Mouse (Mus musculus): Measurements from ENCODE around the gene Rps21.
"Not testable (repeated sequence)": the region's sequence is repeated elsewhere in the genome, so short reads cannot be mapped to it uniquely, and the experiment has no call there.

Gene Rps21

DNA sequence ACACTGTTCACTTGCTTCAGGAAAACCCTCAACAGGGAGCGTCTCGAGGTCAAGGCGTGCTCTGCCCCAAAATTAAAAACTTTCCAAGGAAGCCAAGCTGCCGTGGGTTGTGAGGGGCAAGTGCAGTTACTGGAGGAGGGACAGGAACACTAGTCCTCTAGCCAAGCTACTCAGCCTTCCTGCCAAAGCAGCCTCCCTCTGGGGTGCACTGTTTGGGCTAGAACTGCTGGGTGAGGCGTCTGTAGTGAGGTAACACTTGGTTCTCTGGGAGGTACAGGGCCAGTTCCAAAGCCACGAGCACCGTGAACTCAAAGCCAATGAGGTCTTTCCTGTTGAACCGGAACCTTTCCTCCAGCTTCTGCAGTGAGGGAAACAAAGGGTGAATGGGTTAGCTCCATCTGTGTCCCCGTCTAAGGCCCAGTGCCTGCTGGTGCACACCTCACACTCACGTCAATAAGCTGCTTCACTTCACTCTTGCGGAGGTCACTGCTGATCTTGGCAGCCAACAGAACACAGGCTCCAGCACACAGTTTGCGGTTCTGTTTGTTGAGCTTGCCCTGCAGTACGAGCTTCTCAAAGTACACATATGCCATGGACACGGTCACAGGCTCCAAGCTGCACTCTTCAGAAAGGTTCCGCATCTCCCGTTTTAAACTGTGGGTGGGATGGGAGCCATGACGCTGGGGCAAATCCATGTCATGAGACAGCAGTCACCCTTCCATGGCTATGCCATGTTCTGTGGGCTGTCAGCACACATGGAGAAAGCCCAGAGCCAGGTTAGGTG, 2.8 kb downstream of the Rps21 start:
- not testable (repeated sequence) for DNase-seq

DNA sequence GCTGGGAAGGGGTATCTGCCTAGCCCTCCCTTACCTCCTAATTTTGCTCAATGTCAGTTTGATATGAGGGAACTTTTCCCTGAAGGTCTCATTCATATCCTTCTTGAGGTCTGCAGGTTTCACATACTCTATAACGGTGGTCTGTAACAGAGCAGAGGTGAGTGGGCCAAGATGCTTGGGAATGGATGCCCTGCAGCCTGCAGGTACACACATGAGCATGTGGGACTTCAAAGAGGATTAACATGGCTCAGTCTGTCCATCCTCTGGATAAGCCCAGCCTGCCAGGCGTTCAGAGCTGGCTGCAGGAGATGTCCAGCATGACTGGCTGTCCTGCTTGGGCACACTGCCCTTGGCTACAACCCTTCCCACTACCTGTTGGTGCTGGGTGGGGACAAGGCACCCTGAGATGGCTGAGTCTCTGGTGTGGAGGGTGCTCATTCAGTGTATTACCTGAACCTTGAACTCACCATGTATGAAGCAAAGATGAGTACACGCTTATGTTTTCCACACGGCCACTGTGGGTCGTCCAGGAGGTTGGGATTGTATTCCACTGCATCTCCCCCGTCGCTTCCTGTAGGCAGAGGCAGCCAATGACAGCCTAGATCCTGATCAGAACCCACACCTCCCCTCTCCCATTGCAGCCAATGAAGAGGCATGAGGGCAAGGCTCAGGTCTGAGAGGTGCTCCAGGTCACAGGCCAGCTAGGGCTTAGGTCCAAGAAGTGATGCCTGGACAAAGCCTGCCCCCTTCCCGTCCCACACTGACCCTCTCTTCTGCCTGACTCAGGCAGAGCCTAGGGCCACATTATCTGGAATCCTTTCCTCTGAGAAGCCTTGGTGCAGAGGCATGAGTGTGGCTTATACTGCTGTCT, 3.7 kb downstream of the Rps21 start:
- no peak for DNase-seq

DNA sequence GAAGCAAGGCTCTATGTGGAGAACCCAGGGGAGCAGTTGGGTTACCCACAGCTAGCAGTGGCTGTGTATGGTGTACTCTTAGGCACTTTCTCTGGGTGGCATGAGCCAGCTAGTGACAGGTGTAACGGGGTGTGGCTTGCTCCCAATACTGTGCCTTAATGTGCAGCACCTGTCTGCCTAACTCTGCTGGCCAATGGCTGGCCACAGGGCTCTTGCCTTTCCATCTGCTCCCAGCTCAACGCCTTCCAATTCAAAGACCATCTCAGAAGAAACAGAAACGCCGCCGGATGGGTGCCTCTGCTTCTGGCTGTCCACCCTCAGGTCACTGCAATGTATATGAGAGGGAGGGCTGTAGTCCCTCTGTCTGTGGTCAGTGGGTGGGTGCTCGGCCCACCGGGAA, 4.7 kb downstream of the Rps21 start:
- DNase-seq, result no peak

DNA sequence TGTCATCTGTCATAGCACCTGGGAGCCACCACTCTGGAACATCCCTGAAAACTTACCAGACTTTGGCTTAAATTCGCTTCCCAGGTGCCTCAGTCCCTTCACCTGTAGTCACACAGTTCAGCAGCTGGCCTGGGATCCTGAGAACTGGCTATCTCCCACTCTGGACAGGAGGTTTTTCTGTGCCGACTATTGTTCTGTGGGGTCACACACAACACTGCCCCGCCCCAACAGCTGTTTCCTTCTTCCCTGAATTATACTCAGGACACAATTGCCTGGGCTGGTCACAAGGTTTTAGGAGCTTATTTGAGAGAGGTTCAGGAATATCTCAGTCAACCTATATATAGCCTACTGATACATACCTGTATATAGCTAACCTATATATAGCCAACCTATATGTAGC, 5.3 kb downstream of the Rps21 start:
- DNase-seq, result no peak

DNA sequence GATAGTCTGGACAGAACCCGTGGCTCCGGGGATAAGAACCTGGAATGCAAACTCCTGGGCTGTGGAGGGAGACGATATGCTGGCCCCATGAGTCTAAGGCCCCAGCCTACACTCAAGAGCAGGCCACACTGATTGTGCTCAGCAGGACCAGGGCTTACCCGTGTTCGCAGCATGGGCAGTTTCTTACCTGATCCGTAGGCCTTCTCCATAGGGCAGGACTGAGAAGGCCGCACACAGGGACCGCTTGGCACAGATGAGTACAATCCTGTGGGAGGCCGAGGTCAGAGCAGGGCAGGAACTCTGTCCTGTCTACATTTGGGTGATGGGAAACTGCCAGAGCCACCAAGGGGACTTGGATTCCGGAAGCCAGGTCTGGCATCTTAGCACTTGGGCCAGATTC, 5.7 kb downstream of the Rps21 start:
- no peak for DNase-seq

DNA sequence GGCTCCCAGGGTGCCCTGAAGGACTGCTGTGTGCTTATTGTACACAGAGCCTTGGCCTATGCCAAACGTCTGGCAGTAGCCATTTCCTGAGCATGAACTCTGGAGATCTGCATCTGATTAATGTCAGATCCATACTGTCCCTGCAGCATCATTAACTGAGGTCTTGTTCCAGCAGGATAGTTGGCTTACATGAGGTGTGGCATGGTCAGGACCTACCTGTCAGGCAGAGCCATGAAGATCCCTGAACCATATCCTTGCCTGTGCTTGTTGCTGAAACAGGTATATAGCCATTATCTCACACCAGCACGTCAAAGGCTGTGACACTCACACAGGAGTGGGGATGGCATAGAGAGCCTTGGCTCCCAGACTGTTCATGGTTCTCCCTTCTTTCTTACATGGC, 10.8 kb downstream of the Rps21 start:
- no peak for DNase-seq

DNA sequence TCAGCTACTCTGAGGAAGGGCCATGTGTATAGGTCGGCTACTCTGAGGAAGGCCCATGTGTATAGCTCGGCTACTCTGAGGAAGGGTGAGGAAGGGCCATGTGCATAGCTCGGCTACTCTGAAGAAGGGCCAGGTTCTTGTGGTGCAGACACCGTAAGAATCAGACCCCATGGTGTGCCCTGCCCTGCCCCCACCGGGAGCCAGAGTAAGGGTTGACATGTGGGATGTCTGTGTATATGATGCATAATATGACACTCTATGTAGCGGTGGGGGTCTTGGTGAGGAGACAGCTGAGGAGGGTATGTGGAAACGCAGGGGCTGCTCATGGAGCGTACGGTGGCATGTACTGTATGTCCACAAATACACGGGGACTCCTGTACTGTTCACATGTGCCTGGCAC, 12.2 kb downstream of the Rps21 start:
- DNase-seq, result no peak

DNA sequence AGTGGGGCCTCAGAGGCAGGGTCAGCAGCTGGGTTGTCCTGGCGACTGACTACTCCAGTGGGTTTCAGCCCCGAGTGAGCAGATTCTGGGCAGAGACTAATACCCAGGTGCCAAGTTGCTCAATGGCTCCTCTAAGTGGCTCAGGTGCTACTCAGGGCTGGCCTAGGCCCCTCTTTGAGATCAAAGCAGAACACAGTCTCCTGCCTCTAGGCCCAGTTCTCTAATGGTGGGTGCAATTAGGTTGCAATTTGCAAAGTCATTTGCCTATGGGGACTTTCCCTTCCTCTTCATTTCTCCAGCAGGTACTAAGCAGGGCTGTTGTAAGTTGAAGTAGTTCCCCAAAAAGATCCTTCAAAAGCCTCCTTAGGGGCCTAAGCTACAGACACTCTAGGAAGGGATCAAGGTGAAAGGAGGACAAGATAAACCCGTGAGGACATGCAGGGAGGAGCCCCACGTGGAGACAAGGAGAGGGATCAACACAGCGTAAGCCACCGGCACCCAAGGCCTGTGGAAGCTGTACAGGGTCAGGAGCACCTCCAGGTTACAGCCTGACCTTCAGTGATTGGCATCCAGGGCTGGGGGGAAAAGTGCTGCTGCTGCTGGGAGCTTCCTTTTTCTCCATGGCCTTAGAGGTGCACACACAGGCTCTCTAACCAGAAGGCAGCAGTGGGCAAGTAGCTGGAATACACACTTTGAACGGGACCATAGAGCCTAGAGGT, 13.5 kb downstream of the Rps21 start:
- no peak for DNase-seq

DNA sequence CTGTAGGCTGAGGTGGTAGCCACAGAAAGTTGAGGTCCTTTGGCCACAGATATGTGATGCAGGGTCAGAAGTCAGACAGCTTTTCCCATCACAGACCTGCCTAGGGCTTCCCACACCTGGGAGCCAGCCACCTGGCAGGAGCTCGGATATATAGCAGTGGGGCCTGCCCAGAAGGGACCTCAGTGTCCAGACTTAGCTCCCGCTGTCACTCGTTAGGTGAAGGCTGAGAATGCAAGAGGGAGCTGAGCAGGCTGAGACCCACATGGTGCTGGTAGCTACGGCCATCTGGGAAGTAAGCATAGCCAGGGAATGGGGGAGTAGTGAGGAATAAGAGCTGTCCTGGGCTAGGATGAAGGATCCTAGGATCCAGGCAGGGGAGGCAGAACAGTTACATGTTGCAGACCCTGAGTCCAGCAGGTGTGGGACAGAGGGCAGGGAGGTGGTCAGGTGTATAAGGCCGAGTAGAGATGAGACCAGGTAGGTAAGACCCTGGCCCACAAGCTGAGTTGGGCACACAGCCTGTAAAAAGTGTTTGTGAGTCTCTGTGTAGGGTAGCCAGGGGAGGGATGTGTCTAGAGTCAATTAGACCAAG, 14.7 kb downstream of the Rps21 start:
- DNase-seq, result no peak

DNA sequence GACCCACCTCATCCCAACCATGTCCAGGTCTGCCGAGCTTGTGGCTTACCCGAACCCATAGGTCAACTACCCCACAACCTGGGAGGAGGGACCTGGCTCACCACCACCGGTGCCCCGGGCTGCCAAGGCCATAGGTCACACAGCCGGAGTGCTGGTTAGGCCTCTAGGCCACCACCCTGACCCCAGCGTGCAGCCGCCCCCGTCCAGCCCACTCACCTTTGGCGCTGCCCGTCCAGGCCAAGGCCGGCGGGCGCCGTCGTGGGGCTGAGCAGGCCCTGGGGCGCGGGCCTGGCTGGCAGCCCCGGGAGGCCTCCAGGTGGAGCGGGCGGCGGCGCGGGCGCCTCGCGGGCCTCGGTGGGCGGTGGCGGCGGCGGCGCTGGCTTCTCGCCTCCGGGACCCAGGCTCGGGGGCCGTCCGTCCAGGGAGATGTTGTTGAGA, 15.7 kb downstream of the Rps21 start:
- peak; percentile 53 for DNase-seq

DNA sequence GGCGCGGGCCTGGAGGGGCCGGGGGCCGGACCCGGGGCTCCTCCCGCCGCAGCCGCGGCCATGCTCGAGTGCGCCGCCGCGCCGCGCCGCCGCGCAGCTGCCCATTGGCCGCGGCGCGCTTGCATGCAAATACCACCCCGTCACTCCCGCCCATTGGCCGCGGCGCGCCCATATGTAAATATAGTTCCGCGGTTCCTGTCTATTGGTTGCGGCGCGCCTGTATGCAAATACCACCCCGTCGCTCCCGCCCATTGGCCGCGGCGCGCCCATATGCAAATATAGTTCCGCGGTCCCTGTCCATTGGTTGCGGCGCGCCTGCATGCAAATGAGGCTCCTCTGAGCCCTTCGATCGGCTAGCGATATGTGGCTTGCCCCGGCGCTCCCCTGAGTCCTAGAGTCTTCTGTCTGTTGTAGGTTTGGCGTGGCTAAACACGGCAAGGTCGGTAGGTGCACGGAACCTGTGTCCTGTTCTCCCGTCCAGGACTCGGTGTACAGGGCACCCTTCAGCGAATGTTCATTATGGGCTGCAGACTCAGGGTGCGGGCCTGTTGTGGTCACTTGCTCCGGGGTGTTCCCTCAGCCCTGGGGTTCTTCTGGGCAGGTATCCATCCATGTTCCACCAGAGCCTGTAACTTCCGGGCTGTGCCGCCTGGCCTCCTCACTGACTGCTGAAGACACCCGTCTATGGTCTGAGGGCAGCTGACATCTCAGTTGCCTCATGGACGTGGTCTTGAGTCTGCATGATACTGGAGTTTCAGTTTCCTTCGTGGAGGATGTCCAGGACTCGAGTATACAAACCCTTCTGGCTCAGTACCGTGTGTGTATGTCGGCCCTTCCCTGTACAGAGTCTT, 16.4 kb downstream of the Rps21 start, which contains the start of gene Cables2:
Gene Cables2 (minus strand): TSS at position 103 of the 851 bp plus-strand sequence.
- DNase-seq, result peak; percentile 89

DNA sequence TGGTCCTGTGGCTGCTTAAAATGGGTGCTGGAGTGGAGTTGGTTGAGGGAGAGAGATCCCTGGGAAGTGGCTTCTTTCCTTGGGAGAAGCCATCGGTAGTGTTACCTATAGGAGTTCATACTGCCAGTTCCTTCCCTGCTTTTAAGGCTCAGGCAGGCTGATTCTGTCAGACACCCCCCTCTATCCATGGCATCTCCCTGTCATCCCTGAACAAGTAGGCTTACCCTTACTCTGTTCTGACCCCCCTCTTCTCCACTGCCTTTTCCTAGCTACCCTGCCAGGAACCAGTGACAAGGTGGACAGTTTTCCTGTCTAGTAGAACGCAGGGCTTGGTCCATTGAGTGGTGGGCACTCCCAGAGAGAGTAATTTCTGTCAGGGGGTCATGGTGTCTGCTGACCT, 17.3 kb downstream of the Rps21 start:
- no peak for DNase-seq

DNA sequence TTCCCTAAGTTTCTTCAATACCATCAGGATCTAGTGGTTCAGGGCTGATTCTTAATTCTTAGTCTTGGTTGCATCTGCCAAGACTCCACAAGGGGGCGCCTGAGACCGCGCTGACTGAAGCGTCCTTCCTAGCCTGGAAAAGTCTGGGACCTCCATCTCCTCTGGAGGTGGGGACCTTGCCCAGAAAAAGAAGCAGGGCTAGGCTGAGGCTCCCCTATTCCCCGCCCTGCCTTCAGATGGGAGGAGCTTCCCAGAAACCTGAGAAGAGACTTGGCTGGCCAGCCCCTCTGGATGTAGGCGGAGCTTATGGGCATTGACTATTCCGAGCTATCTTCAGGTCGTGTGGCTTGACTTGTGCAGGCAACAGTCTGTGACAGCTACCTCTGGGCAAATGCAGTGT, 18.7 kb downstream of the Rps21 start:
- peak; percentile 92 for DNase-seq

DNA sequence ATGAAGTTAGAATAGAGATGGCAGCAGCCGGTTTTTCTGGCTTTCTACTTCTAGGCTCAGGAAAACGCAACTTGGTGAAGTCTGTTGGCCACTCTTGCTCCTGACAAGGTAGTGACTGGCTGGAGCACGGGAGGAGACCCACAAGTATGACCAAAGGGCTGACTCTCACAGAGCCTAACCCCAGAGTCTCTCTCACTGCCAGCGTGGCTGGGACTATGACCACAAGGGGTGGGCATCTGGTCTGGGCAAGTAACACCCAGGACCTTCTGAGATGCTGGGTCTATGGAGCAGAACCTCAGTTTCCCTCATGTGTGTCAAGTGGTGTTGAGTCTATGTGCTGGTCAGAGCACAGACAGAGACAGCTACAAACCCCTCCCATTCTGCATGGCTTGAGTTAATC, 19.2 kb downstream of the Rps21 start:
- DNase-seq, result no peak

DNA sequence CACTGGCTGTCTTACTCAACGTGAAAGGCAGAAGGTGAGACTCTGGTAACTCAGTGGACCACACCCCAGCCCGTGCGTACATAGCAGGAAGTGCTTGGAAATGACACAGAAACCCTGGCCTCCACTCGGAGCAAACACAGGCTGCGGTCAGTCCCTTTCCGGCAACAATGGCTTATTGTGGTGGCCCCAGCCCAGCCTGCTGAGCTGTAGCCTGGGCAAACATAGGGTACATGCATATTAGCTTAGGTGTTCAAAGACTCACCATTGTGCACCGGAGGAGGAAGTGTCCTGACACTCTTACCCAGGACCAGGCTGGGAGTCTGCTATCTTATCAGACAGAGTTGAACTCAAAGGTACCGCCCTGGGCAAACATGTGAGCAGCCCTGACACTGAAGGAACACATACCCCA, 19.7 kb downstream of the Rps21 start:
- DNase-seq, result no peak

DNA sequence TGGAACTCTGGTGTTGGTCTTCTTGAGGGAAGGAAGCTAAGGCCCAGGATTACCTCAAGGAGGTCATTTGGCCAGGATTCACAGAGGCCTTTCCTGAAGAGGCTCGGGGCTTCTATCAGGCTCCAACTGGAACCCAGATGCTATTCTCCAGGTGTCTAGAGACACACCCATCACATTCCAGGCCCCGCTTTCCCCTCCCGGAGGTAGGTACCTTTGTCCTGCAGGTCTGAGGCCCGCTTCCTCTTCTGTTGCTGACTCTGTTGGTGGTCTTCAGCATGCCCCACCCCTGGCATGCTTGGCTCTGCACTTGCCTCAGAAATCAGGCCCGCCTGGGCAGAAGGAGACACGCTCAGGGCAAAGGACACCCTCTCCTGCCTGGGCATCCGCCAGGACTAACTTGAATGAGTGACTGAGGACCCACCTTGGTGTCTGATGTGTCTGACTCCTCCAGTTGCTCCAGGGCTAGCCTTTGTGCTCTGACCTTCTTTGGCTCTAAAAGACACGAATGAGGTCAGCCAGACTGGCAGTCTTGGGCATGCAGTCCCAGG, 20.7 kb downstream of the Rps21 start:
- DNase-seq, result no peak

DNA sequence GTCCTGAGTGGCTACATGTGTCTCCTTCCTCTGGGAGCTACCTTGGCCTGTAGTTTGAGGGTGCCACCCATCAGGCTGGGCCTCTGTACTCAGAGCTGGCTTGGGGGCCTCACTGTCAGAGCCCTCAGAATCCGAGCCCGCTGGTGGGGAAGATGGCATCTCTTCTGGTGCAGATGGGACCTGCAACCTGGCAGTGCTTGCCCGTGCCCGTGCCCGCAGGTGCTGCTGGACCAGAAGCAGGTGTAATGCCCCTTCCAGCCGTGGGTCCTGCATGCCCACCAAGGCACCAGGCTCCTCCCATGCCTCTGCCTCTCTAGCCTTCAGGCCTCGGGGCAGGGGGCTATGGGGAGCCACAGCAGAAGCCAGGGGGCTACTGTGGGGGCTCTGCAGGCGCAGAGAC, 22.1 kb downstream of the Rps21 start:
- DNase-seq, result no peak

DNA sequence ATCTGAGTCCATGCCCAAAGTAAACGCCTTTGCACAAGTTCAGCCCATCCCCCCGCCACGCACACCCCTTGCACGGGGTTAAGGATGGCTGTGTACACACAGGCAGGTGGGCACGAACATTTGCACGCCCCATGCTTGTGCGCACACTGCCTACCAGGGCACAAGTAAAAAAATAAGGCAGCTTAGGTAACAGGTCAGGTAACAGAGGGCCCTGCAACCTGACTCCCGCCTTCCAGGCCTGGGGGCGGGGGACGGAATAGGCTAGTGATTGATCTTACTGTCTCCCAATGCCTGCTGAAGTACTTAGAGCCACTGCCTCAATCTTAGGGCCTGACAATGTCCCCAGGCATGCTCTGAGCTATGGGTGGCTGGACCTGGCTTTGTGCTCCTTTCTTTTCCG, 31.8 kb downstream of the Rps21 start:
- DNase-seq, result no peak

DNA sequence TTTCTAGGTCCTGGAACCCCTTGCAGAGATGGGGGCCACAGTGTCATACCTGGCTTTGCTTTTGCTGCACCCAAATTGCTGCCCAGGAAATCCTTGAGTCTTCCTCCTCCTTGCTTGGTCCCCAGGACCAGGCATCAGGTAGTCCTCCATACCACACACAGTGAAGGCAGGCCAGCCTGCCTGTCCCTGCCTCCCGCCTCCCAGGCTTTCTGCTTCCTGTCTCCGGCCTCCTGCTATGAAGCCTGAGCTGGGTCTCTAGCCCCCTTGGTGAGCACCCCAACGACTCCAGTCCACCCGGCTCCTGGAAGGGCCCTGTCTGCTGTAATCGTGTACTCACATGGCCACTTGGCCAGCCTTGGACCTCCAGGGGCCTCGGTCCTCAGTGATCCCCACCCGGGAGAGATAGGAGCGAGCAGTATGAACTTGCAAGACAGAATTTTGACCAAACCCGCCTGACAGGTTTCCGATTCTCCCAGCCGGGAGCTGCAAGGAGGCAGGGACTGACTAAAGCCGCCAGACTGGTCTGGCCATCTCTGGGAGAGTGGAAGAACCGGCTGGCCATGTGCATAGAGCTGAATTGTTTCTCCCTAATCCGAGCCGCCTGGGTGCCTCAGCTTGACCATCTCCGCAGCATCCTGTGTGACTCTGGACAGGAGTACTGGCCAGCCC, 32.4 kb downstream of the Rps21 start, which contains the start of gene Rbbp8nl:
Gene Rbbp8nl (minus strand): TSS at position 440 of the 669 bp plus-strand sequence.
- DNase-seq, result no peak

DNA sequence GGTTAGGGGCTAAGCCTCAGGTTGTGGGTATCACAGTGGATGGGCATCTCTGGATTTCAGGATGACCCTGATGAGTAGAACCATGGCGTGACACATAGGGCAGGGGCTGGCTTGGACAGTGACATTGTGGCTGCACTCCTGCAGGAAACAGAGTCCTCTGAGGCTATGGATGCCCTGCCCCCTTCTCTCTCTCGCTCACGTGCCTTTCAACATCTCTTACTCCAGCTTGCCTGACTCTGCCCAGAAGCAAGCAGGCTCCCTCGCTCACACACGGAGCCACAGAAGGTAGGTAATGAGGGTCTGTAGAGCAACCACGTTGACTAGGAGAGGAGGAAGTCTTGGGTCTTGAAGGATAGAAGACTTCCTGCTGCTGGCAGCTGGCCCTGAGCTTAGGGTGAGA, 33.3 kb downstream of the Rps21 start:
- no peak for DNase-seq

DNA sequence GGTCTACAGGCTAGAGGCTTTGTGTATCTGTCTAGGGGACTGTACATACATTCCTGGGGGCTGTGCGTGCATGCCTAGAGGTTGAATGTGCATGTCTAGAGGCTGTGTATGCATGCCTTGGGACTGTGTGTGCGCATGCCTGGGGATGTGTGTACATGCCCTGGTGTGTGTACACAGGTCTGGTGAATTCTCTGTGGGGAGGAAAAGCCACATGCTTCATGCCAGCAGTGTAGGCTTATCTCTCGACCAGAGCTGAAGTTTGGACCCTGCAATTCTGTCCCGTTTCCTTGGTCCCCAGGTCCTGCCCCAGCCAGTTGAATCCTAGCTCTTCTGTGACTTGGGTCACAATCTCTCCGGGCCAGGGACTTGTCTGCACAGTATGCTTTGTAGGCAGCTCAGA, 34.4 kb downstream of the Rps21 start:
- DNase-seq, result no peak
